Mouse (Mus musculus) neural tube, embryonic 11.5 days (tissue): ENCODE results near the gene Cmip. TPM values are rescaled to one million over a fixed set of nuclear protein-coding genes. Genes with fewer than 3 reads are reported as not detected.

Experiments
- ATAC-seq: fragments of 200-750 bp; cut with Nextera tagmentation; 2 replicates; pipeline ENCODE4 v1.8.0; 2017; ENCODE audit warnings: moderate number of reproducible peaks, mild to moderate bottlenecking, moderate TSS enrichment, moderate library complexity; ENCODE audit not compliant: insufficient read depth, low FRiP score, low TSS enrichment
- DNase-seq: peaks from one replicate; pipeline ENCODE4 v3.0.0-alpha.2; 2015; ENCODE audit warnings: low spot score
- H3K27ac ChIP-seq: fragments of 300-500 bp; sonication (generic); 2 replicates; pipeline ENCODE4 v1.5.1; 2014; ENCODE audit warnings: low read depth, mild to moderate bottlenecking, low read length
- H3K27me3 ChIP-seq: fragments of 300-500 bp; sonication (generic); 2 replicates; pipeline ENCODE4 v1.6.1; 2014; ENCODE audit warnings: mild to moderate bottlenecking, low read length, mixed read lengths; ENCODE audit not compliant: control insufficient read depth, insufficient read depth
- H3K36me3 ChIP-seq: fragments of 300-500 bp; sonication (generic); 2 replicates; pipeline ENCODE4 v1.6.1; 2014; ENCODE audit warnings: mild to moderate bottlenecking, low read length, moderate library complexity, mixed read lengths; ENCODE audit not compliant: control insufficient read depth, insufficient read depth
- H3K4me1 ChIP-seq: fragments of 300-500 bp; sonication (generic); 2 replicates; pipeline ENCODE4 v1.6.1; 2014; ENCODE audit warnings: low read length, mixed read lengths; ENCODE audit not compliant: control insufficient read depth, insufficient read depth
- H3K4me2 ChIP-seq: fragments of 300-500 bp; sonication (generic); 2 replicates; pipeline ENCODE4 v1.6.1; 2014; ENCODE audit warnings: low read depth, mild to moderate bottlenecking, moderate library complexity
- H3K4me3 ChIP-seq: fragments of 300-500 bp; sonication (generic); 2 replicates; pipeline ENCODE4 v1.5.1; 2014; ENCODE audit warnings: low read depth, low read length
- H3K9ac ChIP-seq: fragments of 300-500 bp; sonication (generic); 2 replicates; pipeline ENCODE4 v1.6.1; 2014; ENCODE audit warnings: mild to moderate bottlenecking, low read length
- H3K9me3 ChIP-seq: fragments of 300-500 bp; sonication (generic); 2 replicates; pipeline ENCODE4 v1.6.1; 2016; ENCODE audit warnings: low read length; ENCODE audit not compliant: control insufficient read depth
- WGBS: fragments of 180-500 bp; shearing (Covaris S2); extraction: QIAGEN DNeasy Blood & Tissue Kit; methylation state at CpG from one replicate; pipeline ENCODE4 v1.1.7; 2014; 5-methylcytosine and 5-hydroxymethylcytosine counted together
- polyA plus RNA-seq: library from polyadenylated mRNA; unstranded; fragments of >200 nt; fragmentation: Nextera tagmentation; extraction: Ambion mirVana; gene quantifications from 2 replicates; pipeline ENCODE4 v1.2.1, GENCODE M21; 2014

Gene Cmip
- polyA plus RNA-seq, 1 experiment from 2014 or later = 56.7 TPM

DNA sequence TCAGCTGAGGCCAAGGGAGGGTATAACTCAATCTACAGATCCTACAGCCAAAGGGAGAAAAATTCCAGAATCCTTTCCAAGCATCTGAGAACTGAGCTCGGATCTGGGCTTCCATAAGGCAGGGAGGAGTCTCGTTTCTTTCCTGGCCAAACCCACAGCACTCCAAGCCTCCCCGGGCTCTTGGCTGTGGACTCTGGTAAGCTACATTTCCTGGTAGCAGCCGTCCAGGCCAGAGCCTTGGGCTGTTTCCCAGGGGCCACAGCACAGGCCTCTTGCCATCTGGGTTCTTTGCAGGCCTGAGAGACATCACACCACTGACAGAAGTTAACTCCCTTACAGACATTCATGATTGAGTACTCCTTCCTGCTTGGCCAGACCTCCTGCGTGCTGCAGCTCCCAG lies 180.8 kb downstream of the Cmip start:
- no peak overlapping the region for H3K9ac ChIP-seq
- peaks cover 10% of the 10 kb centered on the region for H3K36me3 ChIP-seq
- H3K27me3 ChIP-seq = no peaks in the 10 kb centered on the region
- H3K27ac ChIP-seq = no peak overlapping the region
- H3K4me1 ChIP-seq = no peaks in the 10 kb centered on the region
- ATAC-seq (no peak), DNase-seq (no peak)
- H3K4me3 ChIP-seq = no peak overlapping the region
- WGBS = 85% methylated on average over 5 of the region's 5 CpGs
- H3K4me2 ChIP-seq = no peak overlapping the region
- no peaks in the 10 kb centered on the region for H3K9me3 ChIP-seq

- WGBS = 91% methylated on average over 14 of the region's 14 CpGs
- H3K9ac ChIP-seq = no peak overlapping the region
- peaks cover 9% of the 10 kb centered on the region for H3K36me3 ChIP-seq
- no peak overlapping the region for H3K4me2 ChIP-seq
- no peak overlapping the region for H3K27ac ChIP-seq
- H3K4me1 ChIP-seq = no peaks in the 10 kb centered on the region
- no peaks in the 10 kb centered on the region for H3K9me3 ChIP-seq
- DNase-seq (no peak), ATAC-seq (no peak)
- no peak overlapping the region for H3K4me3 ChIP-seq
- H3K27me3 ChIP-seq = no peaks in the 10 kb centered on the region
These were observed 183.5 kb downstream of the Cmip start for GRCm38 (mm10) chr8:117440317-117440716.

GRCm38 (mm10) chr8:117440759-117441158 lies 183.9 kb downstream of the Cmip start:
- H3K9me3 ChIP-seq = no peaks in the 10 kb centered on the region
- H3K4me1 ChIP-seq = no peaks in the 10 kb centered on the region
- H3K27ac ChIP-seq = no peak overlapping the region
- WGBS = 90% methylated on average over 6 of the region's 6 CpGs
- DNase-seq = no peak
- no peak overlapping the region for H3K4me3 ChIP-seq
- no peaks in the 10 kb centered on the region for H3K27me3 ChIP-seq
- no peak overlapping the region for H3K4me2 ChIP-seq
- peaks cover 9% of the 10 kb centered on the region for H3K36me3 ChIP-seq
- H3K9ac ChIP-seq = no peak overlapping the region
- no peak for ATAC-seq

DNA sequence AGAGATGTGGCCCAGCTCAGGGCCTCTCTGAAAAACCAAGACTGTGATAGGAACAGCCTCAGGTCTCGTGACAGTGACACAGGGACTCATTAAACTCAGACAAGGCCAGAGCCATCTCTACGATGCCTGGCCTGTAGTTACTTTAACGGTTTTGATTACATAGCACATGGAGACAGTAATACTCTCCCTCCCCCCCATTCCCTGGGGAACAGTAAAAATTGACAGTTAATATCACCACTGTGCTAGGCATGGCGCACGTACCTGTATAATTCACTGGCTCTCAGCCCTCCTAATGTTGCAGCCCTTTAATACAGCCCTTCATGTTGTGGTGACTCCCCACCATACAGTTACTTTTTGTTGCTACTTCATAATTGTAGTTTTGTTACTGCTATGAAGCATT lies 188.6 kb downstream of the Cmip start:
- Histone ChIP-seq H3K4me1 (peaks cover 2% of the 10 kb centered on the region; the same call in 1 of the 2 replicates), H3K4me2 (no peak overlapping the region), H3K9ac (no peak overlapping the region), H3K27me3 (no peaks in the 10 kb centered on the region), H3K4me3 (no peak overlapping the region), H3K27ac (0 out of 2 replicates have a peak overlapping the region, but pooled peaks have one; percentile 30), H3K9me3 (no peaks in the 10 kb centered on the region), H3K36me3 (peaks cover 4% of the 10 kb centered on the region; the same call in 1 of the 2 replicates)
- ATAC-seq (no peak), DNase-seq (no peak)
- WGBS = 65% methylated on average over 5 of the region's 5 CpGs

- no peak overlapping the region for H3K9ac ChIP-seq
- H3K9me3 ChIP-seq = no peaks in the 10 kb centered on the region
- H3K27me3 ChIP-seq = no peaks in the 10 kb centered on the region
- H3K4me2 ChIP-seq = no peak overlapping the region
- DNase-seq (peak; percentile 57), ATAC-seq (peak; percentile 54)
- H3K36me3 ChIP-seq = peaks cover 4% of the 10 kb centered on the region; the same call in 1 of the 2 replicates
- H3K4me3 ChIP-seq = no peak overlapping the region
- peaks cover 4% of the 10 kb centered on the region; the same call in 1 of the 2 replicates for H3K4me1 ChIP-seq
- 34% methylated on average over 15 of the region's 15 CpGs for WGBS
- peak overlapping the region; percentile 36; the same call in 1 of the 2 replicates for H3K27ac ChIP-seq
These were observed 189.6 kb downstream of the Cmip start for GRCm38 (mm10) chr8:117446344-117446997.

GRCm38 (mm10) chr8:117451072-117451471 lies 194.2 kb downstream of the Cmip start:
- H3K36me3 ChIP-seq = peaks cover 10% of the 10 kb centered on the region
- no peaks in the 10 kb centered on the region for H3K27me3 ChIP-seq
- no peak overlapping the region for H3K4me2 ChIP-seq
- H3K4me1 ChIP-seq = peaks cover 4% of the 10 kb centered on the region; the same call in 1 of the 2 replicates
- no peak for DNase-seq
- ATAC-seq = no peak
- H3K9ac ChIP-seq = no peak overlapping the region
- H3K4me3 ChIP-seq = no peak overlapping the region
- 75% methylated on average over 9 of the region's 9 CpGs for WGBS
- H3K9me3 ChIP-seq = no peaks in the 10 kb centered on the region
- no peak overlapping the region for H3K27ac ChIP-seq

DNA sequence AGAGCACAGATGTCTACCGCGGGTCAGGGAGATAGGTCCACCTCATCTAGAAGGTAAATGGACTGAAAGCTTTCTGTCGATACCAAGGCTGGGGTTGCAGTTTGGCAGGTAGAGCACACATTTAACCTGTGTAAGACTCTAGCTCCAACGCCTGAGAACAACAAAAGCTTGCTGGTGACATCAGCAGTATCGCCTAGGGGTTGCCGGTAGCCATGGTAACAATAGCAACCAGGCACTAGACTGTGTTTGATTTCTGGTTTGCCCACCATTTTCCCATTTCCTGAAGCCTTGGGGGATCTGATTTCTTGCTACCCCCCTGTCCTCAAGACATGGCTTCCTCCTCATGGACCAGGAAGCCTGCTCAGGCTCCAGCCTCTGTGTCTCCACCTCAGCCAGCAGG lies 197.1 kb downstream of the Cmip start:
- 92% methylated on average over 6 of the region's 6 CpGs for WGBS
- Histone ChIP-seq H3K4me3 (no peak overlapping the region), H3K4me1 (peaks cover 4% of the 10 kb centered on the region; the same call in 1 of the 2 replicates), H3K27ac (no peak overlapping the region), H3K36me3 (peaks cover 7% of the 10 kb centered on the region), H3K9ac (no peak overlapping the region), H3K27me3 (no peaks in the 10 kb centered on the region), H3K4me2 (no peak overlapping the region), H3K9me3 (no peaks in the 10 kb centered on the region)
- no peak for ATAC-seq
- DNase-seq = no peak

- Histone ChIP-seq H3K4me1 (peaks cover 4% of the 10 kb centered on the region; the same call in 1 of the 2 replicates), H3K36me3 (peaks cover 6% of the 10 kb centered on the region), H3K4me3 (no peak overlapping the region), H3K9ac (no peak overlapping the region), H3K4me2 (no peak overlapping the region), H3K27me3 (no peaks in the 10 kb centered on the region), H3K27ac (no peak overlapping the region), H3K9me3 (no peaks in the 10 kb centered on the region)
- WGBS = 92% methylated on average over 14 of the region's 14 CpGs
- no peak for DNase-seq
- ATAC-seq = no peak
These were observed 197.8 kb downstream of the Cmip start for GRCm38 (mm10) chr8:117454516-117455116.

- ATAC-seq (no peak), DNase-seq (no peak)
- Histone ChIP-seq H3K9ac (no peak overlapping the region), H3K9me3 (no peaks in the 10 kb centered on the region), H3K27ac (no peak overlapping the region), H3K4me3 (no peak overlapping the region), H3K36me3 (peaks cover 6% of the 10 kb centered on the region), H3K27me3 (no peaks in the 10 kb centered on the region), H3K4me1 (no peaks in the 10 kb centered on the region; the same call in 1 of the 2 replicates), H3K4me2 (no peak overlapping the region)
- WGBS = 90% methylated on average over 6 of the region's 6 CpGs
These were observed 198.8 kb downstream of the Cmip start for GRCm38 (mm10) chr8:117455701-117456100.
